Mouse (Mus musculus): ENCODE data around the gene Btf3. TPM values are rescaled to one million over a fixed set of nuclear protein-coding genes. Genes with fewer than 3 reads are reported as not detected.

The Btf3 gene
- total RNA-seq, 4 experiments from 2014 or later, result 208 to 239 (median 210) TPM

DNA sequence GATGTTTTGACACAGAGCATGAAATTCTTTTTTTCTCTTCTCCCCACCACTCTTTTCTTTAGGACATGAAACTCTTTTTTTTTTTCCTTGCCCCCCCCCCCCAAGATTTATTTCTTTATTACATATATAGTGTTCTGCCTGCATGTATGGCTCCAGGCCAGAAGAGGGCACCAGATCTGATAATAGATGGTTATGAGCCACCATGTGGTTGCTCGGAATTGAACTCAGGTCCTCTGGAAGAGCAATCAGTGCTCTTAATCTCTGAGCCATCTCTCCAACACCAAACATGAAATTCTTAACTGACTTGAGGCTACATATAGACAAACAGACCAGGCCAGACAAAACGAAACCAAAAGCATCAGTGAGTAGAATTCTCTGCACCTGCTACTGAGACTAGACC, 39.3 kb downstream of the Btf3 start:
- no peak for DNase-seq (ENCODE audit: low spot score in 2 of 2)

DNA sequence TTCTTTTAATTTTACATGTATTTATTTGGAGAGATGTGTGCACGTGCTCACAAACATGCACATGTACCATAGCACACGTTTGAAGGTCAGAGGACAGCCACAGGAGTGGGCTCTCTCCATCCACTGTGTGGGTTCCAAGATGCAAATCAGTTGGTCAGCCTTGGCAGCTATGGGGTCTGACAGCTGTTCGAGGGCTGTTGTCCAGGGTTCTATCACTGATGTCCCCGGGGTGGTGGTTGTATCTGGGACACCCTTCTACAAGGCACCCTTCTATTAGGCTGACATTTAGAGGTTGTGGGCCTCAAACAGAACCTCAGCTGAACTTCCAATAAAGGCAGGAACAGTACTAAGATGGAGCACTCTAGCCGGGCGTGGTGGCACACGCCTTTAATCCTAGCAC, 40.6 kb downstream of the Btf3 start:
- DNase-seq (ENCODE audit: low spot score in 2 of 2), result no peak

DNA sequence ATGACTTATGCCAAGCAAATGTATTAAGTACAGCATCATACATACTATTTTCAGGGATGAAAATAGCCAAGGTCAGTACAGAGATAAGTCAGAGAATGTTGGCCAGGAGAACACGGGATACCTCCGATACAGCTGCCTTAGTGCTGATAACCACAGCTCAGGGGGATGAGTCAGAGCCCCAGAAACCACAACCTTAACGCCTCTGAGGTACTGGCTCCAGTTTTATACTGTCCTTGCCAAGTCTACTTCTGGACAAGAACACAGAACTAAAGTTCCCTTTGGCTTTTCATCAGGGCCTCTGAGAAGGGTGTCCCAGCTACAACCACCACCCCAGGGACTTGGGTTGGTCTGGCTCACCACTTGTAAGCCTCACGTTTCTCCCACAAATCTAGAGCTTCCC, 41.2 kb downstream of the Btf3 start:
- DNase-seq (ENCODE audit: low spot score in 2 of 2), result no peak

DNA sequence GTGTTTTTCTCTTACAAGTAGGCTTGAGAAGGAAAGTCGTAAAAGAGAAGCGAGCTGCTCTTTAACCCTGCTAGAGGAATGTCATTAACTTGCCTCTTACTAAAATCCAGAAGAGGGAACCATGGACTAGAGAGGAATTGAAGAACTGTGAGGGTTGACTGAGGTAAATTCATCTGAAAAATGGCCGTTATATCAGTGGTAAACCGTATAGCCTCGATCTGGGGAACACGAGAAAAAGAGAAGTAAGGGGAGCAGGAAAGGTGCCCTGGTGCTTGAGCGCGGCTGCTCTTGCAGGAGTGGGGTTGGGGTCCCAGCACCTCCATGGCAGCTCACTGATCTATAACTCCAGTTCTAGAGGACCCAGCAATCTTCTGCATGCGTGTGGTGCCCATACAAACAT, 42.8 kb downstream of the Btf3 start:
- no peak for DNase-seq (ENCODE audit: low spot score in 2 of 2)

GRCm38 (mm10) chr13:98264111-98264510, 52.7 kb downstream of the Btf3 start:
- DNase-seq (ENCODE audit: low spot score in 2 of 2), result no peak

- no peak for DNase-seq (ENCODE audit: low spot score in 2 of 2)
Observed at GRCm38 (mm10) chr13:98263458-98263987, 53.3 kb downstream of the Btf3 start.

DNA sequence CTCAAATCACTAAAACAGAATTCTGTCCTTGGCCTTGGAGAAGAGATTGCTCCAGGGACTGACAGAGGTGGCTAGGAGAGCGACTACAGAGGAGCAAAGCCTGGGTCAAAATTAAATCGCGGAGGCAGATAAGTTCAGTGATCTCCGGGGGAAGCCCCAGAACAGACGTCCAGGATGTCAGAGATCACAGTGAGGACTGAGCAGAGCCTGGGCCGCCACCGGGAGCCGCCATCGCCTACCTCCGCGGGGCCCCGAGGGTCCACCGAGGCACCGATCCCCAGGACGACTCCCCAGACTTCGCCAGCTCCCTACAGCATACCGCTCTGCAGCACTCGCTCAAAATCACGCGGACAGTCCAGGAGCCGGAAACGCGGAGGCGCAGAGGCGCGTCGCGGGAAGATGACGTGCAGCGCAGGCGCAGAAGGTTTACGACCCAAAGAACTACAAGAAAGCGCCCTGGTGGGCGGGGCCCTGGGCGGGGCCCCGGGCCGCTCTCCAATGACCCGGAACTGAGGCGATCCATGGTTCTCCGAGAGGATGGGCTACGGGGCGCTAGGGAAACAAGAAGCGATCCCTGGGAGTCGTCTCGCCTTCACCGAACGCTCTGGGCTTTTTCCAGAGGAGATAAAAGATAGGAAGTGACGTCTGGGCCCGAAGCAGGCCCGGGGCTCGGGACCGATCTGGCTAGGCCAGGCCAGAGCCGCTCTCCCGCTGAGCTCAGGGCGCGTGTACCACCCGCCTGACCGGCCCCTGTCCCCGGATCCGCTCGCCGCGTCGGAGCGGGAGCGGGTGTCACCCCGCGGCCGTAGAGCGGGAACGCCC, 54.0 kb downstream of the Btf3 start, which contains the start of the genes Utp15 and Ankra2:
Gene Utp15, minus strand, starts transcription at position 406 of the 822 bp plus-strand sequence.
Gene Ankra2, plus strand, starts transcription at position 439 of the 822 bp plus-strand sequence.
- DNase-seq (ENCODE audit: low spot score in 2 of 2), result peak; percentile 95 to 98

Other genes with a start within 250 kb of the Btf3 start
- gene Arhgef28, start 110.6 kb downstream of the Btf3 start, total RNA-seq (2022), result 1 to 10 TPM; 2.1 to 2.9 (median 2.7) TPM
- 1 to 10 TPM; 3.0 to 4.7 (median 3.8) TPM for gene Utp15, start 54.0 kb downstream of the Btf3 start, total RNA-seq (2022)
- gene Ankra2, start 53.9 kb downstream of the Btf3 start, total RNA-seq (2022), result 10 to 100 TPM; 13.5 to 18.7 (median 16.3) TPM
- not detected for gene Gm21976, start 37.1 kb downstream of the Btf3 start, total RNA-seq (2022)
- under 1 TPM in 1 of 4 experiments, not detected in 3; 0.11 TPM for gene Foxd1, start 37.2 kb upstream of the Btf3 start, total RNA-seq (2022)
- gene Gm10320, start 175.0 kb upstream of the Btf3 start, total RNA-seq (2022), result not detected